Mouse (Mus musculus): Measurements from ENCODE around the gene Pef1.

The Pef1 gene

GRCm38 (mm10) chr4:130112299-130112698 is 9.9 kb downstream of the Pef1 start:
- no peak for DNase-seq (ENCODE audit: low read depth, low spot score)
- H3K36me3 ChIP-seq (ENCODE audit: control insufficient read depth, insufficient read depth, low read length, poor library complexity, severe bottlenecking), result no peaks in the 10 kb centered on the region
- no peaks in the 10 kb centered on the region for H3K27me3 ChIP-seq (ENCODE audit: control insufficient read depth, insufficient read depth, low read length, poor library complexity, severe bottlenecking)

GRCm38 (mm10) chr4:130112732-130113131 is 10.4 kb downstream of the Pef1 start:
- Histone ChIP-seq H3K27me3 (ENCODE audit: control insufficient read depth, insufficient read depth, low read length, poor library complexity, severe bottlenecking) (no peaks in the 10 kb centered on the region), H3K36me3 (ENCODE audit: control insufficient read depth, insufficient read depth, low read length, poor library complexity, severe bottlenecking) (no peaks in the 10 kb centered on the region)

GRCm38 (mm10) chr4:130120752-130121151 is 18.4 kb downstream of the Pef1 start:
- no peak for DNase-seq (ENCODE audit: low read depth, low spot score)
- H3K27me3 ChIP-seq (ENCODE audit: control insufficient read depth, insufficient read depth, low read length, poor library complexity, severe bottlenecking), result no peaks in the 10 kb centered on the region
- peaks cover 11% of the 10 kb centered on the region for H3K36me3 ChIP-seq (ENCODE audit: control insufficient read depth, insufficient read depth, low read length, poor library complexity, severe bottlenecking)

More at GRCm38 (mm10) chr4:130112732-130113131, 10.4 kb downstream of the Pef1 start:
- DNase-seq (ENCODE audit: low read depth, low spot score), result no peak

GRCm38 (mm10) chr4:130121560-130121959 is 19.2 kb downstream of the Pef1 start:
- no peak for DNase-seq (ENCODE audit: low read depth, low spot score)
- Histone ChIP-seq H3K27me3 (ENCODE audit: control insufficient read depth, insufficient read depth, low read length, poor library complexity, severe bottlenecking) (no peaks in the 10 kb centered on the region), H3K36me3 (ENCODE audit: control insufficient read depth, insufficient read depth, low read length, poor library complexity, severe bottlenecking) (peaks cover 11% of the 10 kb centered on the region)

- no peak for DNase-seq (ENCODE audit: low read depth, low spot score)
- Histone ChIP-seq H3K36me3 (ENCODE audit: control insufficient read depth, insufficient read depth, low read length, poor library complexity, severe bottlenecking) (peaks cover 11% of the 10 kb centered on the region), H3K27me3 (ENCODE audit: control insufficient read depth, insufficient read depth, low read length, poor library complexity, severe bottlenecking) (no peaks in the 10 kb centered on the region)
Observed at GRCm38 (mm10) chr4:130123020-130123419, 20.7 kb downstream of the Pef1 start.

GRCm38 (mm10) chr4:130124110-130124509 is 21.8 kb downstream of the Pef1 start:
- no peaks in the 10 kb centered on the region for H3K27me3 ChIP-seq (ENCODE audit: control insufficient read depth, insufficient read depth, low read length, poor library complexity, severe bottlenecking)
- peaks cover 11% of the 10 kb centered on the region for H3K36me3 ChIP-seq (ENCODE audit: control insufficient read depth, insufficient read depth, low read length, poor library complexity, severe bottlenecking)
- no peak for DNase-seq (ENCODE audit: low read depth, low spot score)

- Histone ChIP-seq H3K36me3 (ENCODE audit: control insufficient read depth, insufficient read depth, low read length, poor library complexity, severe bottlenecking) (peaks cover 11% of the 10 kb centered on the region), H3K27me3 (ENCODE audit: control insufficient read depth, insufficient read depth, low read length, poor library complexity, severe bottlenecking) (no peaks in the 10 kb centered on the region)
- DNase-seq (ENCODE audit: low read depth, low spot score), result no peak
Observed at GRCm38 (mm10) chr4:130125164-130125563, 22.8 kb downstream of the Pef1 start.

- Histone ChIP-seq H3K36me3 (ENCODE audit: control insufficient read depth, insufficient read depth, low read length, poor library complexity, severe bottlenecking) (peaks cover 11% of the 10 kb centered on the region), H3K27me3 (ENCODE audit: control insufficient read depth, insufficient read depth, low read length, poor library complexity, severe bottlenecking) (no peaks in the 10 kb centered on the region)
- no peak for DNase-seq (ENCODE audit: low read depth, low spot score)
Observed at GRCm38 (mm10) chr4:130125935-130126334, 23.6 kb downstream of the Pef1 start.

- DNase-seq (ENCODE audit: low read depth, low spot score), result no peak
- H3K27me3 ChIP-seq (ENCODE audit: control insufficient read depth, insufficient read depth, low read length, poor library complexity, severe bottlenecking), result no peaks in the 10 kb centered on the region
- H3K36me3 ChIP-seq (ENCODE audit: control insufficient read depth, insufficient read depth, low read length, poor library complexity, severe bottlenecking), result peaks cover 4% of the 10 kb centered on the region; the same call in 1 of the 2 replicates
Observed at GRCm38 (mm10) chr4:130128907-130129306, 26.5 kb downstream of the Pef1 start.

GRCm38 (mm10) chr4:130130082-130130481 is 27.7 kb downstream of the Pef1 start:
- no peak for DNase-seq (ENCODE audit: low read depth, low spot score)
- H3K36me3 ChIP-seq (ENCODE audit: control insufficient read depth, insufficient read depth, low read length, poor library complexity, severe bottlenecking), result peaks cover 3% of the 10 kb centered on the region; the same call in 1 of the 2 replicates
- no peaks in the 10 kb centered on the region for H3K27me3 ChIP-seq (ENCODE audit: control insufficient read depth, insufficient read depth, low read length, poor library complexity, severe bottlenecking)

- no peaks in the 10 kb centered on the region; the same call in 1 of the 2 replicates for H3K36me3 ChIP-seq (ENCODE audit: control insufficient read depth, insufficient read depth, low read length, poor library complexity, severe bottlenecking)
- H3K27me3 ChIP-seq (ENCODE audit: control insufficient read depth, insufficient read depth, low read length, poor library complexity, severe bottlenecking), result no peaks in the 10 kb centered on the region
- no peak for DNase-seq (ENCODE audit: low read depth, low spot score)
Observed at GRCm38 (mm10) chr4:130130641-130131350, 28.4 kb downstream of the Pef1 start.

- no peaks in the 10 kb centered on the region for H3K27me3 ChIP-seq (ENCODE audit: control insufficient read depth, insufficient read depth, low read length, poor library complexity, severe bottlenecking)
- H3K36me3 ChIP-seq (ENCODE audit: control insufficient read depth, insufficient read depth, low read length, poor library complexity, severe bottlenecking), result no peaks in the 10 kb centered on the region
- DNase-seq (ENCODE audit: low read depth, low spot score), result no peak
Observed at GRCm38 (mm10) chr4:130131448-130132105, 29.2 kb downstream of the Pef1 start.

- no peaks in the 10 kb centered on the region for H3K36me3 ChIP-seq (ENCODE audit: control insufficient read depth, insufficient read depth, low read length, poor library complexity, severe bottlenecking)
- H3K27me3 ChIP-seq (ENCODE audit: control insufficient read depth, insufficient read depth, low read length, poor library complexity, severe bottlenecking), result no peaks in the 10 kb centered on the region
- no peak for DNase-seq (ENCODE audit: low read depth, low spot score)
Observed at GRCm38 (mm10) chr4:130133399-130133798, 31.0 kb downstream of the Pef1 start.

GRCm38 (mm10) chr4:130138441-130139213 is 36.3 kb downstream of the Pef1 start:
- peak; percentile 56 for DNase-seq (ENCODE audit: low read depth, low spot score)
- Histone ChIP-seq H3K27me3 (ENCODE audit: control insufficient read depth, insufficient read depth, low read length, poor library complexity, severe bottlenecking) (no peaks in the 10 kb centered on the region), H3K36me3 (ENCODE audit: control insufficient read depth, insufficient read depth, low read length, poor library complexity, severe bottlenecking) (no peaks in the 10 kb centered on the region)

- Histone ChIP-seq H3K36me3 (ENCODE audit: control insufficient read depth, insufficient read depth, low read length, poor library complexity, severe bottlenecking) (no peaks in the 10 kb centered on the region), H3K27me3 (ENCODE audit: control insufficient read depth, insufficient read depth, low read length, poor library complexity, severe bottlenecking) (no peaks in the 10 kb centered on the region)
- DNase-seq (ENCODE audit: low read depth, low spot score), result no peak
Observed at GRCm38 (mm10) chr4:130139214-130139492, 36.8 kb downstream of the Pef1 start, which contains the start of gene Hcrtr1. Gene Hcrtr1 (minus strand): TSS chr4:130139359.
